Mouse (Mus musculus) ovary, postnatal 14 days (tissue): ENCODE data around the gene Dnajc8.
"Not testable (repeated sequence)": the region's sequence is repeated elsewhere in the genome, so short reads cannot be mapped to it uniquely, and the experiment has no call there.

ENCODE experiments used
- DNase-seq: peaks from one replicate; pipeline ENCODE4 v3.0.0; 2022; ENCODE audit warnings: low spot score

Gene Dnajc8

GRCm38 (mm10) chr4:132515369-132516155 is 19.8 kb upstream of the Dnajc8 start:
- DNase-seq: peak; percentile 78

GRCm38 (mm10) chr4:132518066-132518465 is 17.3 kb upstream of the Dnajc8 start:
- DNase-seq: no peak

GRCm38 (mm10) chr4:132519188-132519587 is 16.2 kb upstream of the Dnajc8 start:
- DNase-seq: no peak

- peak; percentile 31 for DNase-seq
These were observed 11.0 kb upstream of the Dnajc8 start for GRCm38 (mm10) chr4:132524321-132524741.

GRCm38 (mm10) chr4:132524808-132525207 is 10.5 kb upstream of the Dnajc8 start:
- DNase-seq: no peak

- DNase-seq: no peak
These were observed 8.7 kb upstream of the Dnajc8 start for GRCm38 (mm10) chr4:132526678-132527077.

- no peak for DNase-seq
These were observed 7.3 kb upstream of the Dnajc8 start for GRCm38 (mm10) chr4:132527917-132528522.

- DNase-seq: no peak
These were observed 6.0 kb upstream of the Dnajc8 start for GRCm38 (mm10) chr4:132529344-132529743.

GRCm38 (mm10) chr4:132530033-132530804 is 5.1 kb upstream of the Dnajc8 start:
- DNase-seq: no peak

GRCm38 (mm10) chr4:132532496-132532895 is 2.9 kb upstream of the Dnajc8 start:
- no peak for DNase-seq

- DNase-seq: peak; percentile 73
These were observed 2.1 kb upstream of the Dnajc8 start, which contains the start of gene Atpif1 for GRCm38 (mm10) chr4:132532981-132533916. Gene Atpif1, minus strand, starts transcription at chr4:132533659.

GRCm38 (mm10) chr4:132539481-132539880 is 4.1 kb downstream of the Dnajc8 start:
- no peak for DNase-seq

GRCm38 (mm10) chr4:132541413-132541812 is 6.1 kb downstream of the Dnajc8 start:
- no peak for DNase-seq

GRCm38 (mm10) chr4:132542724-132543123 is 7.4 kb downstream of the Dnajc8 start:
- DNase-seq: no peak

- DNase-seq: peak; percentile 68
These were observed 10.5 kb downstream of the Dnajc8 start for GRCm38 (mm10) chr4:132545851-132546250.

GRCm38 (mm10) chr4:132554221-132554620 is 18.9 kb downstream of the Dnajc8 start:
- no peak for DNase-seq

GRCm38 (mm10) chr4:132554653-132555052 is 19.3 kb downstream of the Dnajc8 start:
- DNase-seq: no peak

- not testable (repeated sequence) for DNase-seq
These were observed 20.2 kb downstream of the Dnajc8 start for GRCm38 (mm10) chr4:132555550-132555949.

GRCm38 (mm10) chr4:132563261-132563660 is 27.9 kb downstream of the Dnajc8 start:
- DNase-seq: no peak

GRCm38 (mm10) chr4:132563965-132564364 is 28.6 kb downstream of the Dnajc8 start, which contains the start of gene Ptafr:
Gene Ptafr, plus strand, starts transcription at chr4:132564067.
- DNase-seq: no peak

- DNase-seq: no peak
These were observed 29.9 kb downstream of the Dnajc8 start for GRCm38 (mm10) chr4:132565089-132565747.
